Mouse (Mus musculus) liver, embryonic 14.5 days (tissue): Measurements from ENCODE around the gene Homez. TPM values are rescaled to one million over a fixed set of nuclear protein-coding genes. Genes with fewer than 3 reads are reported as not detected.

Experiments
- ATAC-seq: fragments of 200-750 bp; cut with Nextera tagmentation; 2 replicates; pipeline ENCODE4 v1.8.0; 2017; ENCODE audit warnings: moderate number of reproducible peaks, mild to moderate bottlenecking, moderate library complexity; ENCODE audit not compliant: insufficient read depth
- DNase-seq, 3 experiments: peaks; one replicate each; pipeline ENCODE4 v3.0.0-alpha.2; 2012 to 2013; ENCODE audit warnings: low read depth in 3 of 3, low spot score in 3 of 3
- H3K27ac ChIP-seq: fragments of 300-500 bp; sonication (generic); 2 replicates; pipeline ENCODE4 v1.5.1; 2014; ENCODE audit warnings: moderate library complexity, mild to moderate bottlenecking, control low read depth, inconsistent platforms
- H3K27me3 ChIP-seq: fragments of 300-500 bp; sonication (generic); 2 replicates; pipeline ENCODE4 v1.6.1; 2014; ENCODE audit warnings: mild to moderate bottlenecking, low read length, moderate library complexity; ENCODE audit not compliant: control insufficient read depth, insufficient read depth
- H3K36me3 ChIP-seq: fragments of 300-500 bp; sonication (generic); replicated peaks from 2 replicates; pipeline ENCODE4 v1.6.1; 2014; ENCODE audit warnings: low read depth; ENCODE audit not compliant: control insufficient read depth, insufficient read depth
- H3K4me1 ChIP-seq, 2 experiments: fragments of 200-500 bp in 1 of 2; fragments of 300-500 bp in 1 of 2; sonication (generic) in 1 of 2; replicated peaks; 2 replicates each; pipeline ENCODE4 v1.6.1; 2012 to 2014; ENCODE audit warnings: antibody characterized with exemption in 1 of 2, inconsistent platforms in 1 of 2, low read length in 1 of 2; ENCODE audit not compliant: control insufficient read depth in 2 of 2, insufficient read depth in 2 of 2
- H3K4me2 ChIP-seq: fragments of 300-500 bp; sonication (generic); 2 replicates; pipeline ENCODE4 v1.6.1; 2014; ENCODE audit warnings: low read depth, mild to moderate bottlenecking, control low read depth, moderate library complexity
- H3K4me3 ChIP-seq, 2 experiments: fragments of 200-500 bp in 1 of 2; fragments of 300-500 bp in 1 of 2; sonication (generic) in 1 of 2; 2 replicates each; pipeline ENCODE4 v1.5.1; 2012 to 2014; ENCODE audit warnings: low read depth in 2 of 2, low read length in 2 of 2, mild to moderate bottlenecking in 2 of 2, control low read depth in 1 of 2, inconsistent platforms in 1 of 2, moderate library complexity in 1 of 2; ENCODE audit not compliant: insufficient read depth in 1 of 2
- H3K9ac ChIP-seq: fragments of 300-500 bp; sonication (generic); replicated peaks from 2 replicates; pipeline ENCODE4 v1.6.1; 2014; ENCODE audit warnings: mild to moderate bottlenecking, control low read depth, moderate library complexity
- H3K9me3 ChIP-seq: fragments of 300-500 bp; sonication (generic); 2 replicates; pipeline ENCODE4 v1.6.1; 2016; ENCODE audit warnings: low read length, mixed read lengths; ENCODE audit not compliant: control insufficient read depth
- CTCF ChIP-seq: IDR thresholded peaks from 2 replicates; pipeline ENCODE4 v1.5.1; 2016; ENCODE audit warnings: antibody characterized with exemption, low read depth, control low read depth
- EP300 ChIP-seq: IDR thresholded peaks from 2 replicates; pipeline ENCODE4 v1.6.1; 2016; ENCODE audit warnings: antibody characterized with exemption, low read depth
- WGBS: fragments of 180-500 bp; shearing (Covaris S2); extraction: QIAGEN DNeasy Blood & Tissue Kit; methylation state at CpG from one replicate; pipeline ENCODE4 v1.1.7; 2014; ENCODE audit not compliant: insufficient replicate concordance; 5-methylcytosine and 5-hydroxymethylcytosine counted together
- polyA plus RNA-seq, 2 experiments: library from polyadenylated mRNA; depleted of rRNA in 1 of 2; stranded (reverse) in 1 of 2; unstranded in 1 of 2; fragments of >200 nt; fragmentation: Nextera tagmentation in 1 of 2; extraction: Ambion mirVana in 1 of 2; gene quantifications; 2 replicates each; pipeline versions ENCODE4 v1.2.1 to v1.2.3; 2012 to 2014

The Homez gene
- polyA plus RNA-seq (2012; rRNA removed): 0.78 and 0.96 TPM in 2 replicates
- polyA plus RNA-seq (2014; fragmentation: Nextera tagmentation; extraction: Ambion mirVana): 1.8 TPM in 2 replicates

DNA sequence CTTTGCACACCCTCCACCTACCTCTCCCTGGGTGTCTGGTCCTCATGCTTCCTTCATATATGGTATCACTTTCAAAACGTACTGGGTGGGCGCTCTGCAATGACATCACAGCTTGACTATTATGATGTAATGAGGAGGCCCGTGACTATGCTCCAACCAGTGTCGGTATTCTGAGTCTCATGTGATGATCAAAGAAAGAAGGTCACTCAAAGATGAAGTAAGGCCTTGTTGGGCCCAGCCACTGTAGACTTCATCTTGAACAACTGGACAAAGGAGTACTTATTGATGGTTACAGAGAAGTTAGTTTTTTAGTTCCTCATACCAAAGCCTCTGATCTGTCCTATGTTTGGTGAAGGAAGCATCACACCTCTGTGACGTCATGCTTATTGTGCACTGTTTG is at the start of gene Homez:
Gene Homez (minus strand): TSS at position 101 of the 400 bp plus-strand sequence.
- TF ChIP-seq CTCF (no peak), EP300 (no peak)
- H3K9me3 ChIP-seq: no peaks in the 10 kb centered on the region
- DNase-seq: no peak
- no peak for ATAC-seq
- peaks cover 3% of the 10 kb centered on the region in 2 experiments; a peak in 3 of 4 replicates for H3K4me1 ChIP-seq
- no peak within 1 kb of the TSS for H3K4me3 ChIP-seq
- H3K27me3 ChIP-seq: no peaks in the 10 kb centered on the region; the same call in 1 of the 2 replicates
- no peak within 1 kb of the TSS for H3K27ac ChIP-seq
- no peak within 1 kb of the TSS for H3K4me2 ChIP-seq
- WGBS: 67% methylated on average over 5 of the region's 5 CpGs
- H3K36me3 ChIP-seq: no peaks in the 10 kb centered on the region
- H3K9ac ChIP-seq: no peak within 1 kb of the TSS

DNA sequence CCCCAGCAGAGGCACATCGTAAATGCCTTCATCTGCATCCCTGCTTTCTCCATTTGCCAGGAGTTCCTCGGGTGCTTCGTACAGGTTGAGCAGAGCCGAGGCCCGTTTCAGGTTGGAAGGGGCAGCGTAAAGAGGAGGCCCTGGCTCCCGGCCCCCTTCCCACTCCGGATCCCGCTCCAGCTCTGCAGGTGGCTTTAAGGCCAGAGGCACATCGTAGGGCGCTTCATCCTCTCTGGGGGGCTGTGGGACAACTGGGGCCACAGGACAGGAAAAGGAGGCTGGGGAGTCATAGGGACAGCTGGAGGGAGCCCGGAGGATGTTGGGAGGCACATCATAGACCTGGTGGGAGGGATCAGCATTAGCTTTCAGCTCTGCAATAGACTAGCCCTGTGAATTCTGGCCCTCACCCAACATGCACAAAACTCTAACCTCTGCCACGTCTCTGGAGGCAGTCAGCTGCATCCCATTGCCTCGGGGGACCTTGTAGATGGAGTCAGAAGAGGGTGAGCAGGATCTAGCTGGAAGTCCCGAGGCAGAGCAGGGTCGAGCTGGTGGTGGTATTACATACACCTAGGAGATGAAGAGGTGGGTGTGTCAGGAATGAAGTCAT is 49.4 kb upstream of the Homez start:
- Histone ChIP-seq H3K9me3 (no peaks in the 10 kb centered on the region), H3K4me2 (no peak overlapping the region), H3K9ac (no peak overlapping the region), H3K27ac (no peak overlapping the region), H3K27me3 (peaks cover 5% of the 10 kb centered on the region), H3K4me1 (peaks cover 8 to 11% of the 10 kb centered on the region in 2 experiments), H3K4me3 (no peak overlapping the region), H3K36me3 (no peaks in the 10 kb centered on the region)
- ATAC-seq (no peak), DNase-seq (no peak)
- 72% methylated on average over 16 of the region's 16 CpGs for WGBS
- no peak for TF ChIP-seq EP300
- no peak for TF ChIP-seq CTCF

GRCm38 (mm10) chr14:54913343-54913742 is 42.6 kb upstream of the Homez start:
- 21% methylated on average over 10 of the region's 10 CpGs for WGBS
- DNase-seq: no peak
- Histone ChIP-seq H3K9ac (no peak overlapping the region), H3K27me3 (peaks cover 40% of the 10 kb centered on the region), H3K9me3 (no peaks in the 10 kb centered on the region), H3K4me2 (peak overlapping the region; percentile 58), H3K27ac (no peak overlapping the region), H3K36me3 (no peaks in the 10 kb centered on the region), H3K4me3 (peak overlapping the region; percentile 18 to 55; a peak in 3 of 4 replicates), H3K4me1 (no peaks in the 10 kb centered on the region)
- ATAC-seq: no peak
- TF ChIP-seq EP300 (no peak), CTCF (no peak)

DNA sequence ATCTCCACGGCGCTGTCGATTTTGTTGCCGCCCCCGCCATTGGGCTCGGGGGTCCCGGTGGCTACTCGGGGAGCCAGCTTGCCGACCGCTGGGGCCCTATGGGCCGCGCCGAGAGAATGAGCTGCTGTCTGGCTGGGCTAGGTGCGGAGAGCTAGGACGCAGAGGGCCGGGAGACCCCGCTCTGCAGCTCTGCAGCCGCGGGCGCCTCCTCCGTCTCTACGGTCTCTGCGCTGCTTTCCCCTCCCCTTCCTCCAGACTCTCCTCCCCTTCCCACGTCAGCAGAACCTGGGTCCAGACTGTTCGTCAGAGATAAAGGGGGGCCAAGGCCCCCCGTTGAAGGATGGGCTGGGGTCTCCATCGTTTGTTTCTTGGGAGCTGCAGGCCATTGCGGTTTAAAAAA is 42.1 kb upstream of the Homez start, which contains the start of gene Slc22a17:
Gene Slc22a17 (minus strand): TSS at position 247 of the 400 bp plus-strand sequence.
- TF ChIP-seq EP300 (no peak), CTCF (no peak)
- H3K36me3 ChIP-seq: no peaks in the 10 kb centered on the region
- WGBS: under 1% methylated on average over 28 of the region's 28 CpGs
- ATAC-seq (no peak), DNase-seq (no peak)
- no peaks in the 10 kb centered on the region for H3K4me1 ChIP-seq
- H3K27me3 ChIP-seq: peaks cover 40% of the 10 kb centered on the region
- H3K4me3 ChIP-seq: peak within 1 kb of the TSS; percentile 35 to 55
- no peak within 1 kb of the TSS for H3K27ac ChIP-seq
- H3K9ac ChIP-seq: 0 out of 2 replicates have a peak within 1 kb of the TSS, but pooled peaks have one; percentile 15
- H3K9me3 ChIP-seq: no peaks in the 10 kb centered on the region
- H3K4me2 ChIP-seq: peak within 1 kb of the TSS; percentile 58

GRCm38 (mm10) chr14:54912109-54912850 is 41.5 kb upstream of the Homez start:
- Histone ChIP-seq H3K4me3 (peak overlapping the region; percentile 35 to 55), H3K4me2 (peak overlapping the region; percentile 58), H3K36me3 (no peaks in the 10 kb centered on the region), H3K4me1 (no peaks in the 10 kb centered on the region), H3K27me3 (peaks cover 40% of the 10 kb centered on the region), H3K9ac (0 out of 2 replicates have a peak overlapping the region, but pooled peaks have one; percentile 15), H3K27ac (no peak overlapping the region), H3K9me3 (no peaks in the 10 kb centered on the region)
- 5% methylated on average over 66 of the region's 69 CpGs for WGBS
- no peak for ATAC-seq
- no peak for DNase-seq
- no peak for TF ChIP-seq EP300
